ENCODE assay signal across 12 mouse cellular contexts in the genomic region with DNA sequence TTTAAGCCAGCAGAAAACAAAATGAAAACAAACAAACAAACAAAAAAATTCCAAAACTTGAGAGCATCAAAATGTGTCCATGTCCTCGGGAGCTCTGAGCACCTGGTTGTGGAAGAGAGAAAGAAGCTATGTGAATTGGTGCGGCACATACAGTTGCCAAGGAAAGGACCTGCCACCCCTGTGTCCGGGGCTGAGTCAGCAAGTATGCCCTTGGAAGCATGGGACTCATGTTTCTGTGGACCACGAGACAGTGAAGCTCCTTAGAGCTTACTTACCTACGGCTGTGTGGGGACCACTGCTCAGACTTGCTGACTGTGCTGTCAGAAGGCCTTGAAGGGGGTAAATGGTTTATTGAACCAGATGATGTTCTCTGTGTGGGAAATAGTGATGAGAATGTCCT.
"Had no signal": no experiment of that assay in that cellular context is flagged by ENCODE, and none has a peak within 500 bp of the region (broad histone marks: within the 10 kb centered on the region; RNA-seq: fewer than 3 reads in every experiment).

No protein-coding gene starts in this region.

- H3K4me3 ChIP-seq: left cerebral cortex, adult 2 months; limb, embryonic 10.5 days; midbrain, embryonic 10.5 days; neural tube, embryonic 12.5 days; stomach, embryonic 15.5 days had no signal

- H3K9me3 ChIP-seq: limb, embryonic 10.5 days; stomach, embryonic 15.5 days had no signal

- H3K27me3 ChIP-seq: neural tube, embryonic 12.5 days; stomach, embryonic 15.5 days had no signal

- H3K4me2 ChIP-seq: neural tube, embryonic 12.5 days; stomach, embryonic 15.5 days had no signal

- DNase-seq: kidney, adult 18-20 months; kidney, postnatal 10 days; lung, adult 18-20 months; lung, postnatal 36 days; midbrain, embryonic 14.5 days; right cerebral cortex, postnatal 4 days; thymus, postnatal 36 days had no signal

- H3K27ac ChIP-seq: left cerebral cortex, adult 2 months; limb, embryonic 10.5 days; midbrain, embryonic 10.5 days; neural tube, embryonic 12.5 days; stomach, embryonic 15.5 days had no signal

- H3K4me1 ChIP-seq: neural tube, embryonic 12.5 days had no signal

- H3K9ac ChIP-seq: neural tube, embryonic 12.5 days; stomach, embryonic 15.5 days had no signal
